Mouse (Mus musculus): ENCODE measurements around the gene Nps.

DNA sequence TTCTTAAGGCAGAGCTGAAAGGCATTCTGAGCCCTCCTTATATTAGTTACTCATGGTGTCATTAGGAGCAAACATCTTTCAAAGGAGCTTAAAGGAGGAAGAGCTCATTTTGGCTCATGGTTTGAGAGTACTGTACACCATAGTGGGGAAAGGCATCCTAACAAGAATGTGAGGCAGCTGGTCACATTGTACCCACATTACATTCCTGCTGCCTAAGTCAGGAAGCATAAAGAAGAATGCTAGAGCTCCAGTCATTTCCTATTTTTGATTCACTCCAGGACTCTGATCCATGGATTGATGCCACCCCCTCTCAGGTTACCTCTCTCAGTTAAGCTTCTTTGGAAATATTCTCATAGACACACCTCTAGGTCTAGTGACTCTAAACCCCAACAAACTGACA, 48.2 kb upstream of the Nps start:
- no peak for TF ChIP-seq CTCF (conservative IDR thresholded peaks at IDR 0.05; ENCODE audit: low read length)
- TF ChIP-seq NANOG (IDR thresholded peaks at IDR 0.05; ENCODE audit: borderline replicate concordance, low read length): no peak
- no peak for TF ChIP-seq POU5F1 (IDR thresholded peaks at IDR 0.05; ENCODE audit: borderline replicate concordance, low read length)

Measured in E14TG2a.4 (cell line).